ENCODE assay signal across 8 mouse cellular contexts in genomic region chr13:46669620-46670271, GRCm38 (mm10). TPM values are rescaled to one million over a fixed set of nuclear protein-coding genes. Genes with fewer than 3 reads are reported as not detected.
DNase-seq lines count a peak whose midpoint lies in the region; ATAC-seq lines count a peak whose summit lies in the region.

No protein-coding gene starts in this region.

- H3K36me3 ChIP-seq in megakaryocyte, embryonic 14.5 days (replicated peaks; ENCODE audit: low read length), result peaks cover 42% of the 10 kb centered on the region
- H3K36me3 ChIP-seq in stomach, embryonic 16.5 days (ENCODE audit: control insufficient read depth, insufficient read depth, low read length), result 0 out of 2 replicates have a peak, but pooled peaks cover 3% of the 10 kb centered on the region

- H3K4me3 ChIP-seq in megakaryocyte, embryonic 14.5 days (replicated peaks), result peak overlapping the region; percentile 97
- peak overlapping the region; percentile 86 for H3K4me3 ChIP-seq in stomach, embryonic 16.5 days (replicated peaks; ENCODE audit: low read length)

- intact Hi-C loops in gastrocnemius, postnatal 14 days (cut with DNase I; ENCODE audit: low total_unique reads), result no loop called here

- no peaks in the 10 kb centered on the region for H3K9me3 ChIP-seq in megakaryocyte, embryonic 14.5 days
- H3K9me3 ChIP-seq in stomach, embryonic 16.5 days (replicated peaks; ENCODE audit: control insufficient read depth, low read length), result no peaks in the 10 kb centered on the region

- under 1% methylated on average over 77 of the region's 96 CpGs for WGBS in stomach, embryonic 16.5 days

- ATAC-seq in stomach, embryonic 16.5 days (ENCODE audit: insufficient read depth, low FRiP score), result peak; percentile 65; the same call in 1 of the 2 replicates

- H3K9ac ChIP-seq in stomach, embryonic 16.5 days (ENCODE audit: low read length), result peak overlapping the region; percentile 94

- DNase-seq in retina, embryonic 14.5 days (ENCODE audit: low spot score), result peak; percentile 39
- DNase-seq in retina, postnatal 1 day, result no peak
- peak; percentile 17 to 46 for DNase-seq in adrenal gland, postnatal 36 days
- peak; percentile 25 for DNase-seq in gastrocnemius, postnatal 14 days
- DNase-seq in kidney, postnatal 10 days, result peak; percentile 50
- DNase-seq in layer of hippocampus, adult 9-11 months, result no peak

- peak overlapping the region; percentile 83 for H3K4me2 ChIP-seq in stomach, embryonic 16.5 days (ENCODE audit: low read depth, low read length)

- peaks cover 4% of the 10 kb centered on the region for H3K27me3 ChIP-seq in megakaryocyte, embryonic 14.5 days (replicated peaks)
- no peaks in the 10 kb centered on the region for H3K27me3 ChIP-seq in stomach, embryonic 16.5 days (ENCODE audit: control insufficient read depth, insufficient read depth, low read length)

- peaks cover 34% of the 10 kb centered on the region for H3K4me1 ChIP-seq in megakaryocyte, embryonic 14.5 days
- peaks cover 5% of the 10 kb centered on the region; the same call in 1 of the 2 replicates for H3K4me1 ChIP-seq in stomach, embryonic 16.5 days (ENCODE audit: control insufficient read depth, insufficient read depth, low read length)

- peak overlapping the region; percentile 66 for H3K27ac ChIP-seq in stomach, embryonic 16.5 days (ENCODE audit: low read length)

RNA-seq across cellular contexts. Expression of gene Fam8a1, which starts 0.4 kb away (rescaled TPM):
- 10 to 100 TPM; 52.5 to 56.8 TPM for total RNA-seq in adrenal gland, postnatal 36 days (2021)
- total RNA-seq in gastrocnemius, postnatal 14 days (2021), result 10 to 100 TPM; 20.4 to 21.9 TPM
- 3.5 and 5.8 TPM in 2 replicates for polyA plus RNA-seq in megakaryocyte, embryonic 14.5 days (2012; ENCODE audit: insufficient read depth, low replicate concordance)
- polyA plus RNA-seq in stomach, embryonic 16.5 days (2015; fragmentation: Nextera tagmentation; extraction: Ambion mirVana), result 6.2 and 7.4 TPM in 2 replicates

RNA-seq across cellular contexts. Expression of gene Nup153, which starts 58.0 kb away (rescaled TPM):
- total RNA-seq in adrenal gland, postnatal 36 days (2021), result 10 to 100 TPM; 59.9 to 68.3 TPM
- 10 to 100 TPM; 24.6 to 28.2 TPM for total RNA-seq in gastrocnemius, postnatal 14 days (2021)
- 0.53 and 2.4 TPM in 2 replicates for polyA plus RNA-seq in megakaryocyte, embryonic 14.5 days (2012; ENCODE audit: insufficient read depth, low replicate concordance)
- polyA plus RNA-seq in stomach, embryonic 16.5 days (2015; fragmentation: Nextera tagmentation; extraction: Ambion mirVana), result 16.9 and 18.5 TPM in 2 replicates

Comparison
In these comparisons a context has a peak if more than half of its experiments do, and no peak if none do; other contexts are left out.
1. DNase-seq: peak in retina, embryonic 14.5 days (single experiment), adrenal gland, postnatal 36 days (2 of 2), gastrocnemius, postnatal 14 days (single experiment) and kidney, postnatal 10 days (single experiment); none in retina, postnatal 1 day (single experiment) and layer of hippocampus, adult 9-11 months (single experiment).